Mouse (Mus musculus) liver (tissue): ENCODE data around the gene Uqcrh.
A peak's percentile ranks its signal among the peaks of the same experiment; 100 is the strongest.

Experiments
- DNase-seq: peaks from one replicate; pipeline ENCODE4 v3.0.0-alpha.2; 2020; ENCODE audit warnings: mixed read lengths

Uqcrh gene

DNA sequence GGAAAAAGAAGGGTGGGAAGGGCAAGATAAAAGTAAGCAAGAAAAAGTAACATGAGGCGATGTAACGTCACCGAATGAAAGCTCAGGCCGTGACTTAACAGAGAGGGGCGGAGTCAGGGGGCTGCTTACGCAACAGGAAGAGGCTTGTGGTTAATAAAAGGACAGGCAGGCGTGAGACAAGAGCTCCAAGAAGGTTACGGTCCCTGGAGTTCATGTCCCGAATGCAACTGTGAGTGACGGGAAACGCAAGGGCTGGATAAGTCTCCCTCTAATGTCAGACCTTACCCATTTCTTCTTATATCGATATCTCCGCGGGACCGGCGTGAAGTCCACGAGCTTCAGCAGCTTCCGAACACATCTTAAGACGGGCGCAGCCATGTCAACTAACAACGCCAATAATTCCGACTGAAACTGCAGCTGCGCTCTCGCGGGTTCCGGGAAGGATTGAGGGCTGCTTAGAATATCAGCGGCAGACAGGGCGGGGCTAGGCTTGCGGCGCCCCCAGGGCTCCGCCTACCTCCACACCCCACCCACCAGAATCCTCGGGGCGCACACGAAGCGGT, 21.4 kb downstream of the Uqcrh start, which contains the start of gene Nsun4:
Nsun4 (minus strand) TSS at position 478 of the 563 bp plus-strand sequence.
- peak; percentile 93 for DNase-seq

GRCm38 (mm10) chr4:116052526-116053293, 22.2 kb downstream of the Uqcrh start:
- peak; percentile 40 for DNase-seq

- DNase-seq, result no peak
These were observed 25.7 kb downstream of the Uqcrh start for GRCm38 (mm10) chr4:116049211-116049610.

DNA sequence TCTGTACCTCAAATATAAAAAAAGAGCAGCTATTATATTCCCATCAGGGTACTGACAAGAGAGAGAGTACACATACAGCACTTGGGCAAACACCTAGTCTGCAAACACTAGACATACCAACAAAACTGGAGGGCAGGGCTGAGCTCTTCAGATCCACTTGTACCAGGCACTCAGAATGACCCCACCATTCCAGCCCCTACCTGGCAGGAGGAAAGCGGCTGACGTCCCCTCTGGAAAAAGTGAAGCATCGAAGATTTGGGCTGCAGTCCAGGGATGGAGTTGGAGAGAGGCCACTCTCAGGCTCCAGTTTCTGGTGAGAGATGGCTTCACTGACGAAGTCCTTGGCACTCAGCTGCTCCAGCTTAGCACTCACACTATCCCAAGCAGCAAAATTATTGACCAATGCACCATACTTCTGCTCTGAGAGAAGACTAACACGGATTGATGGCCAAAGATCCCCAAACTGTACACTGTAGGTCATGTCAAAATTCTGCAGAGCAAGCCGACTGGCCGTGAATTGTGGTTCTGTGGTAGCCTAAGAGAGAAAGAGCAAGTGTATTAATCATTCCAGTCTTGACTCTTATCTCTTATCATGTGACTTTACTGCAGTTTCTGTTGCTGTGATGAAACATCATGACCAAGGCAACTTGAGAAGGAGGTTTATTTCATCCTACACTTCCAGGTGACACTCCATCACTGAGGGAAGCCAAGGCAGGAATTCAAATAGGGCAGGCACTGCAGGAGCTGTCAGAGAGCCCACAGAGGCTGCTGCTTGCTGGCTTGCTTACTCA, 26.5 kb downstream of the Uqcrh start:
- DNase-seq, result no peak

- DNase-seq, result no peak
These were observed 27.2 kb downstream of the Uqcrh start for GRCm38 (mm10) chr4:116047681-116048080.

- DNase-seq, result no peak
These were observed 28.3 kb downstream of the Uqcrh start for GRCm38 (mm10) chr4:116046604-116047003.

GRCm38 (mm10) chr4:116042186-116042585, 32.7 kb downstream of the Uqcrh start:
- no peak for DNase-seq

GRCm38 (mm10) chr4:116040466-116040865, 34.4 kb downstream of the Uqcrh start:
- no peak for DNase-seq

DNA sequence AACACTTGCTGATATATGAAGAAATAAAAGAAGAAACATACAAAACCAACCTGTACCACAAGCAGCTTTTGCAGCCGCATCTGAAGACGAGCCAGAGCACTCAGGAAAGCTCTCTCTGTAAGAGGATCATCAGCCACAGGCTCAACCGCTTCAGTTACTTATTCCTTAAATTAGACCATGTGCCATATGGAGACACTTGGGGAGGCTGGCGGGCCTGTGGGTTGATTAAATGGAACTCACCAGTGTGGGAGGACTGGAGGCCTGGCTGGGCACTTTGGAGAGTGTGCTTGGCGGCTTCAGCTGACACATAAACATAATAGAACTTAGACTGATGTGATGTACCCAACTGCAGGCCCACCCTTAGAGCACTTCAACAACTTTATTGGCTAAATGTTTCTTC, 41.5 kb downstream of the Uqcrh start:
- no peak for DNase-seq

GRCm38 (mm10) chr4:116032906-116033305, 42.0 kb downstream of the Uqcrh start:
- DNase-seq, result no peak

DNA sequence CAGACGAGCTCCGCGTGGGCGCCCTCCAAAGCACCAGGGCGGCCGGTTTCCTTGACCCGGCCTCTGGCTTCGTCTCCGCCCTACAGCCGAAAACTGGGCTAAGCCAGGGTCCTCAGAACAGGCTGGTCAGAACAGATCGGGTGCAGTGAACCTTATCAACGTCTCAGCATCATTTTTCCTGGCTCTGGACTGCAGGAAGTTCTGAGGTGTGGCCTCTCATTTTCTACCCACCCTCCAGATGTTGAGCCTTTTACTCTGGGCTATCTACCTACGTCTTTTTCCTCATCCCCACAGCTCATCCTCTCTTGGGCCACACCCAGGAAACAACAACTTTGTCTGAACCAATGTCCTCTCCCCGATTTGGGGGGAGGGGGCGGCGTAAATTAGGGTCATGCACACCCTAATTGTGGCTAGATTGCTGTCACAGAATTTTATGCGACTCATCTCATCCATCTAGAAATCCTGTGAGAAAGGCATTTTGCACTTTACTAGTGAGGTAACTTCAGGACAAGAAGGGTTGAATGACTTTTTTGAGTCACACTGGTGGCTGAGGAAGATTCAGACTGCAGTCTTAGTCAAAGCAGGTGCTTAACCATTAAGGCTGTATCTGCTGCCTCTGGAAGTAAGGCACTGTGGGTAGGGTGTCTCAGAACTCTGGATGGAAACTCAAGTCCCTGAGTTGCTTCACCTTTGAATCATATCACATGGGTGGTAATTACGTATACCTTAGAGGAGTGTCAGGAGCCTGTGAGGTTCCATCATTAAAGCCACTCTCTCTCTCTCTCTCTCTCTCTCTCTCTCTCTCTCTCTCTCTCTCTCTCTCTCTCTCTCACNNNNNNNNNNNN, 56.7 kb downstream of the Uqcrh start, which contains the start of gene Faah:
Faah (minus strand) TSS at position 25 of the 845 bp plus-strand sequence.
- DNase-seq, result no peak

DNA sequence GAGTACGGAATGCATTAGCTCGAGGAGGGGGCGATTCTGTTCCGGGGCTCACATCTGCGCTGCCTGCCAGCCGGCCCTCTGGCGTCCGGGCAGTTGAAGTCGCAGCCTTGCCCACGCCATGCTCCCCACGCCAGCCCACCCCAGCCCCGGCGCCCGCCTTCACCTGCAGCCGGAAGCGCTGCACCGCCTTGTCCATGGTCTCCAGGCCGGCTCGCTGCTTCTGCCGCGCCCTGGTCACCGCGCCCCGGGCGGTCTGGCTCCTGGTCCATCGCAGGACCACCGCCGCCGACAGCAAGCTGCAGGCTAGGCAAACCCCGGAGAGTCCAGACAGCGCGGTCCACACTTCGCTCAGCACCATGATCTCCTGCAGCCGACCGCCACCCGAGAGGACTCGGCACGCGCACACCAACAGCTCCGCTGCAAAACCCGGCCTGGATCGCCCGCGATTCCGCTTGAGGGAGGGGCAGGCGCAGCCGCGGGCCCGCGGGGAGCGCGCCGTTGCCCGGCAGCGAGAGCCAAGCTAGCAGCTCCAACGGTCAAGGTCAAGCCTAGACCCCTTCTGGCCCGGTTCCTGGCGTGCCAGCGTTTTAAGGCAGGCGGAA, 57.5 kb downstream of the Uqcrh start:
- DNase-seq, result peak; percentile 60
